Mouse (Mus musculus) T-cell, adult 66 days (primary cell): ENCODE data around the gene Cep55. TPM values are rescaled to one million over a fixed set of nuclear protein-coding genes. Genes with fewer than 3 reads are reported as not detected.

Source experiments
- total RNA-seq, 2 experiments: library from RNA; stranded (reverse); gene quantifications; 3 replicates in 1 of 2; 4 replicates in 1 of 2; pipeline ENCODE4 v1.2.4; 2023

Cep55 gene
- 1 to 10 TPM; 1.3 to 3.4 TPM for total RNA-seq

DNA sequence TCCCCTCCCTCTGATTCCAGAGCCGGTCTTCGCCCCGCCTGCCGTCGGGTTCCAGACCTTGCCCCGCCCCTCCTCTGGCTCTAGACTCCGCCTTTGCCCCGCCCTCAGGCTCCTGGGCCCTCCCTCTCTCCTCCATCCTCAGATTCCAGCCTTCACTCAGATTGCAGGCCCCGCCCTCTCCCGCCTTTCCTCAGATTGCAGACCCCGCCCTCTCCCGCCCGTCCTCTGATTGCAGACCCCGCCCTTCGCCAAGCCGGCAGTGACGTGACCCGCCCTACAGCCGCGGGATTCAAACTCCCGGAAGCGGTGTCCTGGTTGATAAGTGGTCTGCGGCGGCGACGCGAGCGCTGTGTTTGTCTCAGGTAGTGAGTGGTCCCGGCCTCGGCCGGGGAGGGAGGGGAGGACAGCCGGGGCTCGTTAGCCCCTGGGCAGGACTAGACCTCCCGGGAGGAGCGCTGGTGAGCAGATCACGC, at the start of gene Cep55:
TSS of gene Cep55 (plus strand) at position 292 of the 473 bp plus-strand sequence.

DNA sequence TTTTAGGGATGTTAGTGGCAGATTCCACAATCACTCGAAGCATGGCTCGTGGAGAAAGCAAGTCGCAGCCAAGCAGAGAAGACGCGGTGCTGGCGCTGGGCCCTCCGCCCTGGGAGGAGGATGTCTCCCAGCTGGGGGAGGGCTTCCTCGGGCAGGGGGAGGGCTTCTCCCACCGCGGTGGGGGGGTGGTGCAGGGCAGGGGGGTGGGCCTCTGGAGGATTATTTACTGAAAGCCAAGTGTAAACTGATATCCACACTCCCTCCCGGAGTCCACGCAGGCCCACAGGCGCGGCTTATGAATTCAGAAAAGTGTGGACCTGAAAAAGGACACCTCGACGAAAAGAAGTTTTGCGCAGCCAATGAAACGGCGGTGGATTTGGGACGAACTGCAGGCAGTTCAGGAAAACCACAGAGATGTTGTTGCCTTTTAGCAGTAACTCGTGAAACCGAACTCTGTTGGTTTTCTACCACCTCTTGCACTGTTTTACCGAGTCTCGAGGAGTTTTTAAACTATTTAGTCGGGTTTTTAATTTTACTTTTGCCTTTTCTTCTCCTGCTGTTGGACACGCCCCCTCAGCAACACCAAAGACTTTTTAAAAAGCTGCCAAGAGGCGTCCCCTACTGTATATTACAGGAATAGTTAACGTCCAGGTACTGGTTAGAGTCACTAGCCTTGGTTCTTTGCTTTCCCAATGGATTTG, 11.4 kb upstream of the Cep55 start, which contains the start of gene Myof:
TSS of gene Myof (minus strand) at position 297 of the 701 bp plus-strand sequence.

DNA sequence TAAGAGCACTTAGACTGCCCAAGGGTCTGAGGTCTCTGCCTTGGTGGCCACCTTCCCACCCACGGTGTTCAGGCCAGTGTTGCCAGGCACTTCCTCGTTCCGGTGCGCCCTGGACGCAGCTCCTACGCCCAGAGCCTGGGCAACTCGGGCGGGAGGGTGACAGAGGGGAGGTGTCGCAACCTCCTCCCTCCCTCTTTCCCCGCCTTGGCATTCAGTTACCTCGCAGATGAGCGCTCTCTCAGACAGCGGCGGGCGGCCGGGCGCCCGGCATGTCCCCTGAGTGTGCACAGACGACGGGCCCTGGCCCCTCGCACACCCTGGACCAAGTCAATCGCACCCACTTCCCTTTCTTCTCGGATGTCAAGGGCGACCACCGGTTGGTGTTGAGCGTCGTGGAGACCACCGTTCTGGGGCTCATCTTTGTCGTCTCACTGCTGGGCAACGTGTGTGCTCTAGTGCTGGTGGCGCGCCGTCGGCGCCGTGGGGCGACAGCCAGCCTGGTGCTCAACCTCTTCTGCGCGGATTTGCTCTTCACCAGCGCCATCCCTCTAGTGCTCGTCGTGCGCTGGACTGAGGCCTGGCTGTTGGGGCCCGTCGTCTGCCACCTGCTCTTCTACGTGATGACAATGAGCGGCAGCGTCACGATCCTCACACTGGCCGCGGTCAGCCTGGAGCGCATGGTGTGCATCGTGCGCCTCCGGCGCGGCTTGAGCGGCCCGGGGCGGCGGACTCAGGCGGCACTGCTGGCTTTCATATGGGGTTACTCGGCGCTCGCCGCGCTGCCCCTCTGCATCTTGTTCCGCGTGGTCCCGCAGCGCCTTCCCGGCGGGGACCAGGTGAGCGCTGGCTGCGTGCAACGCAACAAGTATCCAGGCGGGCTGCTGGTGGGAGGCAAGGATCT, 42.3 kb downstream of the Cep55 start, which contains the start of gene Ffar4:
TSS of gene Ffar4 (plus strand) at position 214 of the 901 bp plus-strand sequence.

Other genes starting within 250 kb of the Cep55 start
- 1 to 10 TPM in 1 of 2 experiments, under 1 TPM in 1; 0.44 to 1.3 TPM for gene Myof, start 11.4 kb upstream of the Cep55 start, total RNA-seq
- gene Ffar4, start 42.1 kb downstream of the Cep55 start, total RNA-seq: not detected
- not detected for gene Rbp4, start 70.3 kb downstream of the Cep55 start, total RNA-seq
- not detected for gene Pde6c, start 77.8 kb downstream of the Cep55 start, total RNA-seq
- gene Fra10ac1, start 169.1 kb downstream of the Cep55 start, total RNA-seq: 10 to 100 TPM; 18.6 to 23.1 TPM
- not detected for gene Lgi1, start 209.5 kb downstream of the Cep55 start, total RNA-seq